Mouse (Mus musculus) megakaryocyte, embryonic 14.5 days (primary cell): ENCODE measurements around the gene Gm45337.

Experiments
- FLI1 ChIP-seq: IDR thresholded peaks from 2 replicates; pipeline ENCODE4 v1.6.1; 2012; ENCODE audit warnings: low read length, inconsistent platforms, mixed read lengths
- GATA1 ChIP-seq: IDR thresholded peaks from 3 replicates; pipeline ENCODE4 v1.6.1; 2012; ENCODE audit warnings: mixed read lengths, low read length, inconsistent platforms, borderline replicate concordance

DNA sequence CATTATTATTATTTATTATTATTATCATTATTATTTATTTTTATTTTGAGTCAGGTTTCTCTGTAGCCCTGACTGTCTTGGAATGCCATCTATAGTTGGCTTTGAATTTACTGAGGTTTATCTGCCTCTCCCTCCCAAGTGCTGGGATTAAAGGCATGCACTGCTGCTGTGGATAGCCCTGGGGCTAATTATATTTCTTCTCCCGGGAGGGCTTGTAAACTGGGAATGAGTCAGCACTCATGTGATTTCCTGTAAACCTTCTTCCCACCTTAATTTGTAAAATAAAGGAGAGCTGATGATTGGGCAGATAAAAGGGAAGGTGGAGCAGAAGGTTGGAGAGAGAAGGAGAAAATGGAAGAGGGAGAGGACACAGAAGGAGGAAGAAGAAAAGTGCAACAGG, 3.7 kb downstream of the Gm45337 start:
- TF ChIP-seq GATA1: no peak
- no peak for TF ChIP-seq FLI1
